Mouse (Mus musculus) ES-Bruce4 (cell line): ENCODE results near the gene Fmc1. TPM values are rescaled to one million over a fixed set of nuclear protein-coding genes. Genes with fewer than 3 reads are reported as not detected.

ENCODE experiments used
- H3K27ac ChIP-seq: 2 replicates; pipeline ENCODE4 v1.5.1; 2012; ENCODE audit warnings: low read length, inconsistent platforms; ENCODE audit not compliant: insufficient read depth
- H3K27me3 ChIP-seq: 2 replicates; pipeline ENCODE4 v1.6.1; 2012; ENCODE audit warnings: mild to moderate bottlenecking, low read length, inconsistent platforms; ENCODE audit not compliant: control insufficient read depth, poor library complexity, insufficient read depth, severe bottlenecking
- H3K36me3 ChIP-seq: 2 replicates; pipeline ENCODE4 v1.6.1; 2012; ENCODE audit warnings: inconsistent platforms, mild to moderate bottlenecking, low read length, moderate library complexity; ENCODE audit not compliant: control insufficient read depth, poor library complexity, insufficient read depth, severe bottlenecking
- H3K4me1 ChIP-seq: one replicate; pipeline ENCODE4 v1.8.1; 2011; ENCODE audit warnings: low read length; ENCODE audit not compliant: control insufficient read depth, insufficient read depth
- H3K4me3 ChIP-seq: 2 replicates; pipeline ENCODE4 v1.5.1; 2011; ENCODE audit warnings: low read depth, mild to moderate bottlenecking, low read length
- H3K9ac ChIP-seq: 2 replicates; pipeline ENCODE4 v1.6.1; 2012; ENCODE audit warnings: low read depth, mild to moderate bottlenecking, inconsistent platforms; ENCODE audit not compliant: poor library complexity, severe bottlenecking
- H3K9me3 ChIP-seq: replicated peaks from 2 replicates; pipeline ENCODE4 v1.6.1; 2012; ENCODE audit warnings: mild to moderate bottlenecking, low read length, inconsistent platforms; ENCODE audit not compliant: control insufficient read depth, poor library complexity, insufficient read depth, severe bottlenecking
- CTCF ChIP-seq: IDR thresholded peaks from one replicate; pipeline ENCODE4 v1.8.1; 2011; ENCODE audit warnings: low read depth, low read length
- EP300 ChIP-seq: IDR thresholded peaks from 2 replicates; pipeline ENCODE4 v1.6.1; 2011; ENCODE audit warnings: low read depth, low read length; ENCODE audit not compliant: insufficient read depth
- POLR2A ChIP-seq: IDR thresholded peaks from one replicate; pipeline ENCODE4 v1.8.1; 2011; ENCODE audit warnings: low read length; ENCODE audit not compliant: insufficient read depth
- polyA plus RNA-seq: library from polyadenylated mRNA; stranded (reverse); fragments of >200 nt; gene quantifications from 2 replicates; pipeline ENCODE4 v1.2.4, GENCODE M21; 2011; ENCODE audit warnings: low read depth; ENCODE audit not compliant: missing spikeins, insufficient read depth, insufficient read length

Gene Fmc1
- polyA plus RNA-seq, 1 experiment: 19.7 TPM

GRCm38 (mm10) chr6:38551062-38551988, 18.0 kb downstream of the Fmc1 start, which contains the start of gene Luc7l2:
TSS of gene Luc7l2 (plus strand) at chr6:38551334.
- Histone ChIP-seq H3K27me3 (no peaks in the 10 kb centered on the region), H3K4me3 (peak within 1 kb of the TSS; percentile 96), H3K9ac (peak within 1 kb of the TSS; percentile 97), H3K36me3 (peaks cover 12% of the 10 kb centered on the region; the same call in 1 of the 2 replicates), H3K9me3 (no peaks in the 10 kb centered on the region), H3K4me1 (no peaks in the 10 kb centered on the region), H3K27ac (peak within 1 kb of the TSS; percentile 88)
- no peak for TF ChIP-seq EP300
- peak; percentile 34 for TF ChIP-seq POLR2A

DNA sequence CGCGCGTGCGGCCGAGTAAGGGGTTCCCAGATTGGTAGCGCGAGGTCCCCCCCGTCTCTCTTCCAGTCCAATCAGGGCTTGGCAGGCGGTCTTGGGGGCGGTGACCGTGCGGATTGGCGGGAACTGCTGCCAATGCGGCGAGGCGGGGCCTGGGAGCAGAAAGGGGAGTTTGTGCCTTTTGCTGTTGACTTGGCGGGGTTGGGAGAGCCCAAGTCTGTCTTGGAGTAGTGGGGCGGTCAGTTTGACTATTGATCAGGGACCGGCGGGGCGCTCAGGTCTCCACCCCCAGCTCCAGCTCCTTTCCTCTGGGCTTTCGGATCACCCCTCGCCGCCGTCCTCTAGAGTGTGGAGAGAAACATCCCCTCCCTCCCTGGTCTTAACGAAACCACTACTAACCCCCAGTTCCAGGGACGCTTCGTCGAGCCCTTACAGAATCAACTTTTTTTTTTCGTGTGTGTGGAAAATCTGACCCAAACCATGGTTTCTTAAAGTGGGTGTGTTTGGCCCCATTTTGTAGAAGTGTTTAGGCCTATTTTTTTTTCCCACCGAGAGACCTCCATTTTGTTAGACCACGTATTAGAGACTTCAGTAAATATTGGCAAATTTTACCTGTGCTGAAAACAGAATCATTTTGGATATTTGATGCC, 18.8 kb downstream of the Fmc1 start:
- Histone ChIP-seq H3K27me3 (no peaks in the 10 kb centered on the region), H3K4me1 (no peaks in the 10 kb centered on the region), H3K36me3 (peaks cover 13% of the 10 kb centered on the region; the same call in 1 of the 2 replicates), H3K27ac (peak overlapping the region; percentile 63), H3K9me3 (no peaks in the 10 kb centered on the region), H3K4me3 (peak overlapping the region; percentile 94), H3K9ac (peak overlapping the region; percentile 97)
- no peak for TF ChIP-seq POLR2A
- TF ChIP-seq EP300: no peak
- no peak for TF ChIP-seq CTCF

DNA sequence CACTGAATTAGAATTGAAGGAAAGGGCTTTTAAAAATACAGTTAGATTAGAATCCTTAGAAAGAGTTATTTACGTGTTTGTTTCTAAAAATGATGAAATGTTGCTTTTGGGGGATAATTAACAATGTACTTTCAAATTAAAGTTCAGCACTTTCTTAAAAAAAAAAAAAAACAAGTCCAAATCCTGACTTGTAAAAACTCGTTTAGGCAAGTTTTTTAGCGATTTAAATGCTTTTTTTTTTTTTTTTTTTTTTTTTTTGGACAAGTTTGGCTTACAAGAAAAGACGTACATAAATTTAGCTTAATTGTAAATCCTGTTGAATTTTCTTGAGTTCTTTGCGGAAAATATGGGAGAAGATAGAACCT, 19.3 kb downstream of the Fmc1 start:
- Histone ChIP-seq H3K36me3 (peaks cover 16% of the 10 kb centered on the region; the same call in 1 of the 2 replicates), H3K4me3 (peak overlapping the region; percentile 94), H3K9ac (peak overlapping the region; percentile 97), H3K27me3 (no peaks in the 10 kb centered on the region), H3K9me3 (no peaks in the 10 kb centered on the region), H3K4me1 (no peaks in the 10 kb centered on the region), H3K27ac (no peak overlapping the region)
- TF ChIP-seq POLR2A (no peak), EP300 (no peak), CTCF (no peak)

DNA sequence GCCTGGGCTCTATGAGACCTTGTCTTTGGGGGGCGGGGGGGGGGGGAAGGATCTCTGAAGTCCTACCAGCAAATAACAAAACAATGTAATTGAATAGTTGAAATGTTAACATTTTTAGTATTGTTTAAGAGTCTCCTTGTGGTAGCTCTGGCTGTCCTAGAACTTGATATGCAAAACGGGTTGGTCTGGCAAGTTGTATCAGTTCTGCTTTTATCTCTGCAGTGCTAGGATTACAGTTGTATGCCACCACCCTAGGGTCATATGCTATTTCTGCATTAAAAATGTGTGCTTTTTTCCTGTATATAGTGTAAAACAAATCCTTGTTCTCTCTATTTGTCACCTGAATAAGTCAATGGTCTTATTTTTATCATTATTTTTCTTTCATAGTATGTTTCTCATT, 42.8 kb downstream of the Fmc1 start:
- Histone ChIP-seq H3K9ac (no peak overlapping the region), H3K9me3 (no peaks in the 10 kb centered on the region), H3K36me3 (peaks cover 37% of the 10 kb centered on the region), H3K27me3 (no peaks in the 10 kb centered on the region), H3K4me3 (no peak overlapping the region), H3K4me1 (no peaks in the 10 kb centered on the region), H3K27ac (no peak overlapping the region)
- TF ChIP-seq CTCF: no peak
- no peak for TF ChIP-seq EP300
- no peak for TF ChIP-seq POLR2A

DNA sequence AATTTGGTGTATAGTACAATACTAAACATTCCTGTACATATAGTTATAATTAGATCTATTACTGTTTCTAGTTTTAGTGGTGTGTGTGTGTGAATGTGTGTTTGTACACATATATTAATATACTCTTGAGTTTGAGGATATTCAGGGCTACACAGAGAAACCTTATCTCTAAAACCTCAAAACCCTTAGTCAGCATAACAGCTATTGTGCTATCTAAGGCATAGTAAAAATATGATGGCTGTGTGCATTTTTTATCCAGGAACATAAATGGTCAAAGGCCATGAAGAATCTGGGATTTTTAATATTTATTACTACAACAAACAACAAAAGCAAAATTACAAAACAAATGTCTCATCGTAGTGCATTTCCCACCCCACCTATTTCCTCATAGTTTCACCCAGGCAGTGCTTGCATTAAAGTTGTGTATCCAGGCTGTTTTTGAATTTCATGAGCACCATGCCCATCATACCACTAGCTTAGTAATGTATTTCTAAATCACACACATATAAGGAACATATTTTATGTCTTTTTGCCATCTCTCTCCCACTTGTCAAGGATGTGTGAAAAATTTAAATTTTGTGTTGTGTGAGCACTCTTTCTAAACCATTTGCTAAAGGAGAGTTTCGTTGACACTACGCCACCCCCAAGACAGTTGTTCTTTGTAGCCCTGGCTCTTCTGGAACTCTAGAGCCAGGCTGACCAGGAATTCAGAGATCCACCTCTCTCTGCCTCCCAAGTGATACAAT, 47.0 kb downstream of the Fmc1 start:
- H3K4me1 ChIP-seq: no peaks in the 10 kb centered on the region
- TF ChIP-seq EP300 (no peak), POLR2A (no peak), CTCF (no peak)
- peaks cover 34% of the 10 kb centered on the region for H3K36me3 ChIP-seq
- H3K4me3 ChIP-seq: no peak overlapping the region
- no peak overlapping the region for H3K9ac ChIP-seq
- H3K27ac ChIP-seq: no peak overlapping the region
- no peaks in the 10 kb centered on the region for H3K27me3 ChIP-seq
- H3K9me3 ChIP-seq: no peaks in the 10 kb centered on the region
